Mouse (Mus musculus) ES-E14 (cell line): ENCODE results near the gene Igflr1.

Experiments
- HCFC1 ChIP-seq: IDR thresholded peaks from 2 replicates; pipeline ENCODE4 v1.6.1; 2012; ENCODE audit warnings: low read length, inconsistent platforms, borderline replicate concordance; ENCODE audit not compliant: insufficient read depth
- MAFK ChIP-seq: IDR thresholded peaks from 2 replicates; pipeline ENCODE4 v1.6.1; 2014; ENCODE audit warnings: mild to moderate bottlenecking, low read depth, low read length, inconsistent platforms; ENCODE audit not compliant: insufficient read depth
- ZC3H11A ChIP-seq: IDR thresholded peaks from 2 replicates; pipeline ENCODE4 v1.6.1; 2012; ENCODE audit warnings: low read depth, mild to moderate bottlenecking, inconsistent platforms, low read length, borderline replicate concordance
- ZNF384 ChIP-seq: IDR thresholded peaks from 2 replicates; pipeline ENCODE4 v1.6.1; 2012; ENCODE audit warnings: low read depth, low read length, inconsistent platforms

- TF ChIP-seq ZNF384 (no peak), HCFC1 (peak; percentile 70; the same call in 1 of the 2 replicates), MAFK (no peak), ZC3H11A (no peak)
Measured at GRCm38 (mm10) chr7:30552102-30553020, 12.9 kb upstream of the Igflr1 start, which contains the start of the genes Hspb6 and Proser3.
